Mouse (Mus musculus) liver, adult 2 months (tissue): Measurements from ENCODE around the gene Hivep2.

ENCODE experiments used
- CTCF ChIP-seq: fragments of 200-500 bp; IDR thresholded peaks from 2 replicates; pipeline ENCODE4 v1.5.1; 2011; ENCODE audit warnings: low read depth, low read length, control low read depth
- POLR2A ChIP-seq: fragments of 200-500 bp; IDR thresholded peaks from 2 replicates; pipeline ENCODE4 v1.6.1; 2011; ENCODE audit warnings: low read length, control low read depth; ENCODE audit not compliant: insufficient read depth; ENCODE audit errors: extremely low read depth

DNA sequence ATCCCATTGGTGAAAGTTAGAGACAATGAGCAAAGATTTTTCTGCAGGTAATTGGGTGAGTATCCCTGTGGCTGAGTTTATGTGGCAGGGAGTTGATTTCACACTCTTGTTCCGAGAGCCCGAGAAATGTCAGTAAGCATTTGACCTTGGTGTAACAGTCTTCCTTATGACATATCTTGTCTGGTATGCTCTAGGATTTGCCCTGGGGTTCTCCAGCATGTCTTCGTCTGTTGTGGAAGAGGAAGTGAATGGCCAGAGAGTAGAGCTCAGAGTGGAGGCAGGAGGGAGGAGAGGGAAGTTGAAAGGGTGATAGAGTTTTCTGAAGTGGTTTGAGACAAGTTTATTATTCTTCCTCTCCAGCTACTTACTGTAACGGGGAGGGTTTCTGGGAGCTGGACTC, 223.2 kb downstream of the Hivep2 start:
- TF ChIP-seq CTCF (no peak), POLR2A (no peak)
